Mouse (Mus musculus) cerebellum, postnatal 25 days (tissue): Measurements from ENCODE around the gene Ube2d1.

Experiments used
- DNase-seq, 2 experiments: peaks; one replicate each; pipeline ENCODE4 v3.0.0; 2021; ENCODE audit warnings: mixed read lengths in 2 of 2

Gene Ube2d1

DNA sequence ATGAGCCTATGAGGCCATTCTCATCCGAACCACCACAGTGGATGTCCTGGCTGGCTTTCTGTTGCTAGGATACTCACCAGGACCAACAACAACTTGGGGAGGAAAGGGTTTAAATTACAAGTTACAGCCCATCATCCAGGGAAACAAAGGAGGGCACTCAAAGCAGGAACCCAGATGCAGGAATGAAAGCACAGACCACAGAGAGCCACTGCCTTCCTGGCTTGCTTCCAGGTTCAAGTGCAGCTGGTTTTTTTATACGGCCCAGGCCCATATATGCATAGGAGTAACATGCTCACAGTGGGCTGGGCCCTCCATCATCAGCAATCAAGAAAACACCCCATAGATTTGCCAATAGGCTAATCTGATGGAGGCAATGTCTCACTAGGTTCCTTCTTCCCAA is 62.4 kb downstream of the Ube2d1 start:
- DNase-seq = no peak

GRCm38 (mm10) chr10:71218228-71218892 is 66.7 kb downstream of the Ube2d1 start:
- peak; percentile 79 to 89 for DNase-seq

DNA sequence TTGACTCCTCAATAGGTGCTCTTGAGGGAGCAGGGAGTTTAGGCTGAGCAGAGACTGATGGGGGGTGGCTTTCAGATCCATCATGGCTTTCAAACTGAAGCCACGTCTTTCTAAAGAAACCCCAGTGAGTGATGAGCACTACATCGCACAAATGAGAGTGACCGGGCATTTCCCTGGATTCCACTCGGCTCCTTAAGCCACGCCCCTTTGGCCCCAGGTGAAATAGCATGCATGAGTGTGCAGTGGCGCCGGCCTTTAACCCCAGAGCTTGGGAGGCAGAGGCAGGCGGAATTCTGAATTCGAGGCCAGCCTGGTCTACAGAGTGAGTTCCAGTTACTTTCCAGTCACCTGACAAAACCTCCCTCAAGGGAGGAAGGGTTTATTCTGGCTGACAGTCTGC is 69.1 kb downstream of the Ube2d1 start:
- DNase-seq = no peak
